Mouse (Mus musculus): Measurements from ENCODE around the gene Trmt10b. TPM values are rescaled to one million over a fixed set of nuclear protein-coding genes. Genes with fewer than 3 reads are reported as not detected.

Trmt10b gene
- polyA plus RNA-seq, 1 experiment from 2014 or later = 23.9 TPM

DNA sequence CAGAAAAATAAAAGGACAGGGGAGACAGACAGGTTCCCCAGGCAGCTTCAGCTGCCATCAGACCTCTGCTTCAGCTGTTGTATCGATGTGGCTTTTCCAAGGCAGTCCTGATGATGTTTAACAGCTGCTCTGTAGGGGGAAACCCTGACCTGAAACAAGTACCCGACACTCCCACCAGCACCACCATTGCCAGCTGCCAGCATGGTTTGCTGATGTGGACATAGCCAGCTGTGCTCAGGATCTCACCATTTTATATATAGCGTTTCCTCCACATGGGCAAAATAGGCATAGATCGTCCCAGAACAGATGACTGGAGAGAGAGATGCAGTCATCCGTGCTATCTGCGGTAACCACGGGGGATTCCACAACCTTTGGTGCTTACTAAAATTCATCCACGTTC lies 21.2 kb upstream of the Trmt10b start:
- Histone ChIP-seq H3K4me3 (ENCODE audit: low read depth, low read length) (no peak overlapping the region), H3K4me1 (ENCODE audit: control insufficient read depth, insufficient read depth, low read length) (peaks cover 9% of the 10 kb centered on the region), H3K27me3 (replicated peaks; ENCODE audit: control insufficient read depth, insufficient read depth, low read length) (no peaks in the 10 kb centered on the region), H3K9me3 (replicated peaks; ENCODE audit: control insufficient read depth, low read length) (no peaks in the 10 kb centered on the region), H3K36me3 (ENCODE audit: control insufficient read depth, insufficient read depth, low read length) (no peaks in the 10 kb centered on the region), H3K4me2 (ENCODE audit: low read length) (no peak overlapping the region), H3K9ac (ENCODE audit: low read length) (no peak overlapping the region), H3K27ac (ENCODE audit: low read depth, low read length) (no peak overlapping the region)
- WGBS = 86% methylated on average over 8 of the region's 8 CpGs
- no peak for ATAC-seq
- no peak for DNase-seq (ENCODE audit: low spot score)

DNA sequence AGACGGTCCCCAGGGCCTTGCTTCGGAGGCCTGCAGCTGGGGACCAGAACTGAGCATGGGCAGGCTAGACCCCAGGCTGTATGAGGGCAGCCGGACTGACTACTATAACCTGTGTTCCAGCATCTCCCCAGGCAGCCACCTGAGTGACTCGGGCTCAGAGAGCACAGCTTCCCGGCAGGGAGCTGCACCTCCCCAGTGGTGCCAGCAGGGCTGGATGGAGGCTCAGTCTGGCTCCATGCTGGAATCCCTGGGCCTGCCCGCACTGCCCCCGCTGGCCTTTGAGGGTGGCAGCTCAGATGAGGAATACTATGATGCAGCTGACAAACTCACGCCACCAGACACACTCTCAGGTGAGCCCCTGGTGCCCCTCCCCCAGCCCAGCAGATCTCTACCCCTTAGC lies 17.6 kb upstream of the Trmt10b start:
- DNase-seq (ENCODE audit: low spot score) (no peak), ATAC-seq (no peak)
- Histone ChIP-seq H3K27ac (ENCODE audit: low read depth, low read length) (no peak overlapping the region), H3K4me1 (ENCODE audit: control insufficient read depth, insufficient read depth, low read length) (no peaks in the 10 kb centered on the region), H3K4me2 (ENCODE audit: low read length) (no peak overlapping the region), H3K9me3 (replicated peaks; ENCODE audit: control insufficient read depth, low read length) (no peaks in the 10 kb centered on the region), H3K9ac (ENCODE audit: low read length) (no peak overlapping the region), H3K27me3 (replicated peaks; ENCODE audit: control insufficient read depth, insufficient read depth, low read length) (no peaks in the 10 kb centered on the region), H3K36me3 (ENCODE audit: control insufficient read depth, insufficient read depth, low read length) (no peaks in the 10 kb centered on the region), H3K4me3 (ENCODE audit: low read depth, low read length) (no peak overlapping the region)
- 52% methylated on average over 8 of the region's 8 CpGs for WGBS

DNA sequence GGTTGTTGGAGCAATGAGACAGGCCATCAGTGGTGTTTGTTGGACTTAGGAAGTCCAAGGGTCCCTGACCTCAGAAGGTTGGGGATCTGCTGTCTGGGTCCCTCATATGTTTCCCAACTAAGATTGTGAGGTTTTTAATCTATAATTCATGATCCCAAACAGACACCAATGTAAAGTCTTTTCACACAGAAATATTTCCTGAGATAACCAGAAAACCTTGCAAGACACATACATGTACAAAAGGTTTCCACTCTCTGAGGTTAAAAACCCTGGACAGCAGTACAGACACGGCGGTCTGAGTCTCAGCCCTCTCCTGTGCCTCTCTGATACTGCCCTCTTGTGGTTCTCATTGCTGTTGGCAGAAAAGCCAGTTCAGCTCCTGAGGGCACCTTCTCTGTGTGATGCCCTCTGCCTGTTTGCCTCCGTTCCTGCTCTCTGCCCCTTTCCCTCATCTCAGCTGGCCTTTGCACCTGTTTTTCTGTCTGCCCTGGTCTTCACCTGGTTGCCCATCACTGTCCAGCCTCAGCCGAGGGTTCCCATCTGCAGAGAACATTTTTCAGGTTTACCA lies 16.9 kb upstream of the Trmt10b start:
- DNase-seq (ENCODE audit: low spot score) = peak; percentile 84
- peak; percentile 62 for ATAC-seq
- Histone ChIP-seq H3K4me2 (ENCODE audit: low read length) (no peak overlapping the region), H3K9me3 (replicated peaks; ENCODE audit: control insufficient read depth, low read length) (no peaks in the 10 kb centered on the region), H3K4me3 (ENCODE audit: low read depth, low read length) (no peak overlapping the region), H3K36me3 (ENCODE audit: control insufficient read depth, insufficient read depth, low read length) (no peaks in the 10 kb centered on the region), H3K27me3 (replicated peaks; ENCODE audit: control insufficient read depth, insufficient read depth, low read length) (no peaks in the 10 kb centered on the region), H3K4me1 (ENCODE audit: control insufficient read depth, insufficient read depth, low read length) (no peaks in the 10 kb centered on the region), H3K9ac (ENCODE audit: low read length) (no peak overlapping the region), H3K27ac (ENCODE audit: low read depth, low read length) (no peak overlapping the region)
- WGBS = 17% methylated on average over 4 of the region's 4 CpGs

DNA sequence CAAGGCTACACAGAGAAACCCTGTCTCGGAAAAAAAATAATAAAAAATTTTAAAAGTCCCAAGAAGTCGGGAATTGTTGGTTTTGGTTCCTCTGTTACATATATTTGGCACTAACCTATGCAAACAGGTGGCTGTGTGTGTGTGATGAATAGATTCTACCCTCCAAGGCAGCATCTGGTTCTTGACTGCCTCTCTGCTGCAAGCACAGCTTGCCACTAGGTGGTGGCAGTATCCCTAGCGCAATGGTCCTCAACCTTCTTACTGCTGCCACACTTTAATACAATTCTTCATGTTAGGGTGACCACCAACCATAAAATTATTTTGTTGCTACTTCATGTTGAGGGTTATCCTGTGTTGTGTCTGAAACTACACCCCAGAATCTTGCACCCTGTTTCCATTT lies 10.6 kb upstream of the Trmt10b start:
- DNase-seq (ENCODE audit: low spot score) = peak; percentile 40
- Histone ChIP-seq H3K27me3 (replicated peaks; ENCODE audit: control insufficient read depth, insufficient read depth, low read length) (no peaks in the 10 kb centered on the region), H3K9ac (ENCODE audit: low read length) (no peak overlapping the region), H3K4me2 (ENCODE audit: low read length) (no peak overlapping the region), H3K27ac (ENCODE audit: low read depth, low read length) (no peak overlapping the region), H3K4me1 (ENCODE audit: control insufficient read depth, insufficient read depth, low read length) (no peaks in the 10 kb centered on the region), H3K9me3 (replicated peaks; ENCODE audit: control insufficient read depth, low read length) (no peaks in the 10 kb centered on the region), H3K36me3 (ENCODE audit: control insufficient read depth, insufficient read depth, low read length) (no peaks in the 10 kb centered on the region), H3K4me3 (ENCODE audit: low read depth, low read length) (no peak overlapping the region)
- ATAC-seq = no peak
- WGBS = 52% methylated on average over 3 of the region's 3 CpGs

DNA sequence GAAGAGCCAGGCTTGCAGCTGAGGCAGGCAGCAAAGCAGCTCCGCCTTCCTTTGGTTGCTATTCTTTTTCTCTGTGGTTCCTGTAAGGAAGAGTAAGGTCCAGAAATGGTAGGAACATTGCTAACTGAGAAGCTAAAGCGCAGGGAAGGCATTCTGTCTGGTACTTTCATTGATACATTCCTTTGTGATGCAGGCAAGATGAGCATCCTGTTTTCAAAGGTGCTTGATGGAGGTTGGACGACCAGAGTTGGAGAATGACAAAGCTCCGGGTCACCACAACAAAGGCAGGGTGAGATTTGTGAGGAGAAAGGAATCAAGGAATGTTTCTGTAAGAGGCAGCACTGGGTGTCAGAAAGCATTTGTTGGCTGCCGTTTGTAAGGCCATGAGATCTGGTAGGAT lies 9.0 kb upstream of the Trmt10b start:
- H3K36me3 ChIP-seq (ENCODE audit: control insufficient read depth, insufficient read depth, low read length) = no peaks in the 10 kb centered on the region
- H3K4me1 ChIP-seq (ENCODE audit: control insufficient read depth, insufficient read depth, low read length) = no peaks in the 10 kb centered on the region
- no peak overlapping the region for H3K27ac ChIP-seq (ENCODE audit: low read depth, low read length)
- 80% methylated on average over 5 of the region's 5 CpGs for WGBS
- no peak for DNase-seq (ENCODE audit: low spot score)
- ATAC-seq = no peak
- H3K27me3 ChIP-seq (replicated peaks; ENCODE audit: control insufficient read depth, insufficient read depth, low read length) = no peaks in the 10 kb centered on the region
- no peak overlapping the region for H3K4me3 ChIP-seq (ENCODE audit: low read depth, low read length)
- no peak overlapping the region for H3K9ac ChIP-seq (ENCODE audit: low read length)
- H3K9me3 ChIP-seq (replicated peaks; ENCODE audit: control insufficient read depth, low read length) = no peaks in the 10 kb centered on the region
- H3K4me2 ChIP-seq (ENCODE audit: low read length) = no peak overlapping the region

DNA sequence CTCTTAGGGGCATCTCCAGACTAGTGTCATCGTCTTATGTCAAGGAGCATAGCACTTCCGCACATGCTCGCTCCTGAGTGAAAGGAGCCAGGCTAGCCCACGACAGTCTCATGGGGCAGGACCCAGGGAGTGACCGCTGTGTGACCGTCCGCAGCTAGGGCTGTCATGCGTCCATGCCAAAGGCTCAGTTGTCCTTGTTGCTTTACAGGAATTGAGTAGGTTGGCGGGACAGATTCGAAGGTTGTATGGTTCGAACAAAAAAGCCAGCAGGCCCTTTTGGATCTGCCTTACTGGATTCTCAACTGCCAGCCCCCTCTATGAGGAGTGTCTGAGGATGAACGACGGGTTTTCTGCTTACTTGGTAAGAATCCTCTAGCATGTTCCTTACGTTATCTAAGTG lies 8.6 kb downstream of the Trmt10b start:
- ATAC-seq (no peak), DNase-seq (ENCODE audit: low spot score) (no peak)
- Histone ChIP-seq H3K27me3 (replicated peaks; ENCODE audit: control insufficient read depth, insufficient read depth, low read length) (no peaks in the 10 kb centered on the region), H3K4me3 (ENCODE audit: low read depth, low read length) (no peak overlapping the region), H3K9ac (ENCODE audit: low read length) (no peak overlapping the region), H3K4me2 (ENCODE audit: low read length) (no peak overlapping the region), H3K36me3 (ENCODE audit: control insufficient read depth, insufficient read depth, low read length) (peaks cover 70% of the 10 kb centered on the region), H3K9me3 (replicated peaks; ENCODE audit: control insufficient read depth, low read length) (no peaks in the 10 kb centered on the region), H3K4me1 (ENCODE audit: control insufficient read depth, insufficient read depth, low read length) (no peaks in the 10 kb centered on the region), H3K27ac (ENCODE audit: low read depth, low read length) (no peak overlapping the region)
- WGBS = 98% methylated on average over 14 of the region's 14 CpGs

DNA sequence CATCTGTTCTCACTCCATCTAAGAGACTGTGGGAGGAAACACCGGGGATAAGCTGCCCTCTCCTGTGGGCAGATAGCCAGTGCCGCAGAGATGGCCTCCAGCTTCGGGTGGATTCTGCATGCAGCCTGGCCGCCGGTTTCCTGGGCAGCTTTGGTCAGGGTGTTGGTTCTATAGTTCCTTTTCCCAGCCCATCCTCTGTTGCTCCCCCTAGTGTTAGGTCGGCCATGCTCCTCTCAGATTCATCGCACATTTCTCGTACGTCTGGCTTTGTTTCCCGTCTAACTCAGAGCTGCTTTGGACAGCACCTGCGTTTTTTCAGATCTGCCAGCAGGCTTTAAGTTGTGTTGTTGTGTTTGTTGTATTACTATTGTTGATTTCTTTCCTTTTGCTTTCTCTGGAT lies 11.1 kb downstream of the Trmt10b start:
- H3K9ac ChIP-seq (ENCODE audit: low read length) = no peak overlapping the region
- no peaks in the 10 kb centered on the region for H3K4me1 ChIP-seq (ENCODE audit: control insufficient read depth, insufficient read depth, low read length)
- no peak overlapping the region for H3K4me2 ChIP-seq (ENCODE audit: low read length)
- 29% methylated on average over 11 of the region's 11 CpGs for WGBS
- no peak overlapping the region for H3K4me3 ChIP-seq (ENCODE audit: low read depth, low read length)
- H3K27ac ChIP-seq (ENCODE audit: low read depth, low read length) = no peak overlapping the region
- peak; percentile 33 for DNase-seq (ENCODE audit: low spot score)
- ATAC-seq = no peak
- H3K27me3 ChIP-seq (replicated peaks; ENCODE audit: control insufficient read depth, insufficient read depth, low read length) = no peaks in the 10 kb centered on the region
- H3K9me3 ChIP-seq (replicated peaks; ENCODE audit: control insufficient read depth, low read length) = no peaks in the 10 kb centered on the region
- peaks cover 46% of the 10 kb centered on the region for H3K36me3 ChIP-seq (ENCODE audit: control insufficient read depth, insufficient read depth, low read length)

DNA sequence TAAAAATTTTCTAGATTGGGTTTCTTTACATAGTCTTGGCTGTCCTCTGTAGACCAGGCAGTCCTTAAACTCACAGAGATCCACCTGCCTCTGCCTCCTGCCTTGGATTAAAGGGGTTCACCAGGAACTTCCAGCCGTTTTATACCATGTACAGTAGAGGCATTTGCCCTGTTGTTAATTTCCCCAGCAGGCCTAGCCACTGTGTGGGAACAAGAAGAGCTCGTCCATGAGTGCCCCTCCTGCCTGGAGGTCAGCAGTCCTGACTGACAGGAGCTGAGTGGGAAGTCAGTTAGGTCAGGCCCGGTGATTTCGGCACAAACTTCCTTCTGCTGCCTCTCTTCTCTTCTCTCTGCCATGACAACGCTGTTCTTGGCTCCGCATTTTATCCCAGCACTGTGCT lies 11.7 kb downstream of the Trmt10b start:
- H3K4me3 ChIP-seq (ENCODE audit: low read depth, low read length) = no peak overlapping the region
- H3K36me3 ChIP-seq (ENCODE audit: control insufficient read depth, insufficient read depth, low read length) = peaks cover 45% of the 10 kb centered on the region
- H3K27me3 ChIP-seq (replicated peaks; ENCODE audit: control insufficient read depth, insufficient read depth, low read length) = no peaks in the 10 kb centered on the region
- 93% methylated on average over 6 of the region's 6 CpGs for WGBS
- DNase-seq (ENCODE audit: low spot score) = no peak
- H3K4me2 ChIP-seq (ENCODE audit: low read length) = no peak overlapping the region
- ATAC-seq = no peak
- no peak overlapping the region for H3K27ac ChIP-seq (ENCODE audit: low read depth, low read length)
- H3K9me3 ChIP-seq (replicated peaks; ENCODE audit: control insufficient read depth, low read length) = no peaks in the 10 kb centered on the region
- H3K4me1 ChIP-seq (ENCODE audit: control insufficient read depth, insufficient read depth, low read length) = no peaks in the 10 kb centered on the region
- no peak overlapping the region for H3K9ac ChIP-seq (ENCODE audit: low read length)

DNA sequence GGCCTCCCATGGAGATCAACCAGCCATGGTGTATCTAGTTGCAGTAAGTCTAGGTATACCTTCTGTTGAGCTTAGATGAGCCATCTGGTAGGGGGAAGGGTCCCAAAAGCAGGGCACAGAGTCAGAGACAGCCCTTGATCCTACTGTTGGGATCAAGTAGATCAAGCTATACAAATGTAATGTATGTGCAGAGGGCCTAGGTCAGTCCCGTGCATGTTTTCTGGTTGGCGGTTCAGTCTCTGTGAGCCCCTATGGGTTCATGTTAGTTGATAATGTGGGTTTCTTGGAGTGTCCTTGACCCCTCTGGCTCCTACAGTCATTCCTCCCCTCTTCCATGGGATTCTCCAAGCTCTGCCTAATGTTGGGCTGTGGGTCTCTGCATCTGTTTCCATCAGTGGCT lies 14.1 kb downstream of the Trmt10b start:
- Histone ChIP-seq H3K36me3 (ENCODE audit: control insufficient read depth, insufficient read depth, low read length) (peaks cover 49% of the 10 kb centered on the region), H3K9ac (ENCODE audit: low read length) (no peak overlapping the region), H3K4me1 (ENCODE audit: control insufficient read depth, insufficient read depth, low read length) (no peaks in the 10 kb centered on the region), H3K4me2 (ENCODE audit: low read length) (no peak overlapping the region), H3K27me3 (replicated peaks; ENCODE audit: control insufficient read depth, insufficient read depth, low read length) (no peaks in the 10 kb centered on the region), H3K9me3 (replicated peaks; ENCODE audit: control insufficient read depth, low read length) (no peaks in the 10 kb centered on the region), H3K4me3 (ENCODE audit: low read depth, low read length) (no peak overlapping the region), H3K27ac (ENCODE audit: low read depth, low read length) (no peak overlapping the region)
- WGBS = 100% methylated on average over 2 of the region's 2 CpGs
- DNase-seq (ENCODE audit: low spot score) (no peak), ATAC-seq (no peak)
